ENCODE assay signal across 8 mouse cellular contexts in the genomic region with DNA sequence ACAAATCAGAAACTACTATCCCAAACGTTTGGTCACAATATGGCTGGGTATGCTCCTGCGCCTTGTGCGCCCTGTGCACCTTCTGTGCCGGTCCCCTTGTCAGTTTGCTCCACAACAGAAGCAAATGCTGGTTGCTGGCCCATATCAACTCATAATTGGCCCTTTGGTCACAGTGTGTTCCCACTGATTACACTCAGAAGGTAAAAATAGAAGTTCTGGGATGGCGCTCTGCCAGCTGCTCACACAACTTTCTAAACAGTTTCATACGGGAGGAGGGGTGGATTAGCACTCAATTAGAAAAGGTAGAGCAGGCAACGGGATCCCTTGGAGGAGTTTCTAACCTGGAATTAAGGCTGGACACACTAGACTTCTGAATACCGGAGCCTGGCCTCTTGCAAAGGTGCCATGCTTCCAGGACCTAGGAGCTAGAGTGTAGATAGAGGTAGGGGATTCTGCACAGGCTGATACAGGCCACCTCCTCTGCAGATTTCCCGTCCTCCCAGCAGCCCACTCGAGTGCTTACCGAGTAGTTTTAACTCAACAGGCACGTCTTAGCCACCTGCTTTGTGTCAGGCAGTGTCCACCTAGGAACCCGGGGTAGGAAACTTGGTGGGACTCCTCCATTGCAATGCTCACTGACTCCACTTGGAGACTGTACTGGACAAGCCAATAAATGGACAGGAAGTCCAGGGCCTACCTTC. TPM values are rescaled to one million over a fixed set of nuclear protein-coding genes. Genes with fewer than 3 reads are reported as not detected.
DNase-seq lines count a peak whose midpoint lies in the region; ATAC-seq and TF ChIP-seq lines count a peak whose summit lies in the region.

No protein-coding gene starts in this region.

- peak overlapping the region; percentile 46 for H3K4me2 ChIP-seq in heart, embryonic 13.5 days

- no peaks in the 10 kb centered on the region for H3K36me3 ChIP-seq in heart, embryonic 13.5 days

- no peak for TF ChIP-seq POLR2A in cerebellum, adult 2 months (IDR thresholded peaks at IDR 0.05; ENCODE audit: borderline replicate concordance, insufficient read depth, low read length)

- peak overlapping the region; percentile 85 for H3K27ac ChIP-seq in heart, embryonic 13.5 days (replicated peaks)
- H3K27ac ChIP-seq in cerebellum, adult 2 months (ENCODE audit: insufficient read depth, low read length), result no peak overlapping the region

- no peak for TF ChIP-seq CTCF in cerebellum, adult 2 months (IDR thresholded peaks at IDR 0.05; ENCODE audit: borderline replicate concordance, insufficient read depth, low read depth, low read length)

- ATAC-seq in heart, embryonic 13.5 days (ENCODE audit: extremely low read depth, insufficient number of reproducible peaks, low FRiP score, low TSS enrichment), result peak; percentile 15; the same call in 1 of the 2 replicates

- no peak overlapping the region for H3K4me3 ChIP-seq in heart, embryonic 13.5 days
- H3K4me3 ChIP-seq in cerebellum, adult 2 months (replicated peaks; ENCODE audit: insufficient read depth, low read depth, low read length), result no peak overlapping the region

- H3K27me3 ChIP-seq in heart, embryonic 13.5 days (replicated peaks), result no peaks in the 10 kb centered on the region
- no peaks in the 10 kb centered on the region for H3K27me3 ChIP-seq in cerebellum, adult 2 months (ENCODE audit: control insufficient read depth, insufficient read depth, low read length)

- peaks cover 30% of the 10 kb centered on the region for H3K4me1 ChIP-seq in heart, embryonic 13.5 days
- H3K4me1 ChIP-seq in cerebellum, adult 2 months (ENCODE audit: control insufficient read depth, insufficient read depth, low read length), result no peaks in the 10 kb centered on the region

- H3K9me3 ChIP-seq in heart, embryonic 13.5 days, result 0 out of 2 replicates have a peak, but pooled peaks cover 3% of the 10 kb centered on the region

- peak; percentile 45 for DNase-seq in ovary, postnatal 36 days (ENCODE audit: low spot score)
- DNase-seq in ovary, postnatal 10 days (ENCODE audit: low spot score), result no peak
- peak; percentile 86 to 91 for DNase-seq in lung, adult 18-20 months
- DNase-seq in testis, postnatal 14 days (ENCODE audit: low spot score), result peak; percentile 80
- no peak for DNase-seq in cerebellum, adult 2 months
- DNase-seq in right cerebral cortex, postnatal 10 days (ENCODE audit: low spot score in 2 of 2), result no peak
- DNase-seq in retina, postnatal 1 day, result no peak

- H3K9ac ChIP-seq in heart, embryonic 13.5 days, result peak overlapping the region; percentile 9; the same call in 1 of the 2 replicates

- 33% methylated on average over 13 of the region's 13 CpGs for WGBS in heart, embryonic 13.5 days
- WGBS in cerebellum, adult 2 months, result 81% methylated on average over 13 of the region's 13 CpGs

RNA-seq across cellular contexts. Expression of a gene that starts 16.4 kb away (rescaled TPM):
- polyA plus RNA-seq in heart, embryonic 13.5 days (2015; fragmentation: Nextera tagmentation; extraction: Ambion mirVana), result 16.1 and 18.2 TPM in 2 replicates
- 152 and 165 TPM in 2 replicates for polyA plus RNA-seq in cerebellum, adult 2 months (2012; rRNA removed)

RNA-seq across cellular contexts. Expression of a gene that starts 39.6 kb away (rescaled TPM):
- polyA plus RNA-seq in heart, embryonic 13.5 days (2015; fragmentation: Nextera tagmentation; extraction: Ambion mirVana), result 20.1 and 24.2 TPM in 2 replicates
- 7.3 and 8.1 TPM in 2 replicates for polyA plus RNA-seq in cerebellum, adult 2 months (2012; rRNA removed)

Comparison
In these comparisons a context has a peak if more than half of its experiments do, and no peak if none do; other contexts are left out.
1. DNase-seq: peak in ovary, postnatal 36 days (single experiment), lung, adult 18-20 months (2 of 2) and testis, postnatal 14 days (single experiment); none in ovary, postnatal 10 days (single experiment), cerebellum, adult 2 months (0 of 2), right cerebral cortex, postnatal 10 days (0 of 2) and retina, postnatal 1 day (single experiment).